Mouse (Mus musculus) hindbrain, embryonic 11.5 days (tissue): ENCODE results near the gene Mprip. TPM values are rescaled to one million over a fixed set of nuclear protein-coding genes. Genes with fewer than 3 reads are reported as not detected.

Experiments
- ATAC-seq: fragments of 200-750 bp; cut with Nextera tagmentation; 2 replicates; pipeline ENCODE4 v1.8.0; 2017; ENCODE audit warnings: mild to moderate bottlenecking, moderate TSS enrichment, moderate library complexity; ENCODE audit not compliant: low FRiP score
- DNase-seq: peaks from one replicate; pipeline ENCODE4 v3.0.0-alpha.2; 2015; ENCODE audit warnings: low spot score
- H3K27ac ChIP-seq: fragments of 300-500 bp; sonication (generic); 2 replicates; pipeline ENCODE4 v1.5.1; 2014; ENCODE audit warnings: mild to moderate bottlenecking, low read depth, low read length
- H3K27me3 ChIP-seq: fragments of 300-500 bp; sonication (generic); 2 replicates; pipeline ENCODE4 v1.6.1; 2014; ENCODE audit warnings: mild to moderate bottlenecking, low read length, moderate library complexity, mixed read lengths; ENCODE audit not compliant: control insufficient read depth, insufficient read depth
- H3K36me3 ChIP-seq: fragments of 300-500 bp; sonication (generic); 2 replicates; pipeline ENCODE4 v1.6.1; 2014; ENCODE audit warnings: mild to moderate bottlenecking, low read length, moderate library complexity, mixed read lengths; ENCODE audit not compliant: control insufficient read depth, insufficient read depth
- H3K4me1 ChIP-seq: fragments of 300-500 bp; sonication (generic); replicated peaks from 2 replicates; pipeline ENCODE4 v1.6.1; 2014; ENCODE audit warnings: low read length, mixed read lengths; ENCODE audit not compliant: control insufficient read depth, insufficient read depth
- H3K4me2 ChIP-seq: fragments of 300-500 bp; sonication (generic); replicated peaks from 2 replicates; pipeline ENCODE4 v1.6.1; 2014; ENCODE audit warnings: mild to moderate bottlenecking, low read depth, low read length
- H3K4me3 ChIP-seq: fragments of 300-500 bp; sonication (generic); 2 replicates; pipeline ENCODE4 v1.5.1; 2014; ENCODE audit warnings: low read depth, low read length
- H3K9ac ChIP-seq: fragments of 300-500 bp; sonication (generic); 2 replicates; pipeline ENCODE4 v1.6.1; 2014; ENCODE audit warnings: low read depth, low read length
- H3K9me3 ChIP-seq: fragments of 300-500 bp; sonication (generic); 2 replicates; pipeline ENCODE4 v1.6.1; 2016; ENCODE audit warnings: low read length; ENCODE audit not compliant: control insufficient read depth
- WGBS: fragments of 180-500 bp; shearing (Covaris S2); extraction: QIAGEN DNeasy Blood & Tissue Kit; methylation state at CpG from one replicate; pipeline ENCODE4 v1.1.7; 2014; 5-methylcytosine and 5-hydroxymethylcytosine counted together
- polyA plus RNA-seq: library from polyadenylated mRNA; unstranded; fragments of >200 nt; fragmentation: Nextera tagmentation; extraction: Ambion mirVana; gene quantifications from 2 replicates; pipeline ENCODE4 v1.2.1, GENCODE M21; 2014

Gene Mprip
- polyA plus RNA-seq, 1 experiment from 2014 or later: 49.7 TPM

DNA sequence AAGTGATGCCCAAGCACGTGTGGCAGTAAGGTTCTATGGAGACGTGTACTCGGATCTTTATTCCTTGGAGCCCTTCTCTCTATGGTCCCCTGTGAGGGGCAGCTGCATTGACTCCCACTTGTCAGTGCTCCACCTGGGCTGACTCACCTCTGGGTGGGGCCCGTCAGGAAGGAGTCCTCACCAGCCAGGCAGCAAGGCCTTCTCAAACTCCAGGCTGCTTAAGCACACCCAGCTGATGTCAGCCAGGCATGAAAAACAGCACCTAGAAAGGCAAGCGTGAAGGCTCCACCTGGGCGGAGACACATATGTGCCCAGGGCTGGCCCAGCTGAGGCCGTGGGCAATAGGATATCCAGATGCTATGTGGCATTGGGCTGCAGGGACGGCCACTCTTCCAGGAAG is 18.7 kb upstream of the Mprip start:
- H3K36me3 ChIP-seq: no peaks in the 10 kb centered on the region
- no peak overlapping the region for H3K4me3 ChIP-seq
- WGBS: 84% methylated on average over 8 of the region's 8 CpGs
- H3K9me3 ChIP-seq: no peaks in the 10 kb centered on the region
- no peak overlapping the region for H3K4me2 ChIP-seq
- H3K9ac ChIP-seq: no peak overlapping the region
- no peak for DNase-seq
- no peaks in the 10 kb centered on the region for H3K4me1 ChIP-seq
- ATAC-seq: no peak
- no peak overlapping the region for H3K27ac ChIP-seq
- no peaks in the 10 kb centered on the region for H3K27me3 ChIP-seq

- Histone ChIP-seq H3K9ac (no peak overlapping the region), H3K9me3 (no peaks in the 10 kb centered on the region), H3K36me3 (no peaks in the 10 kb centered on the region), H3K4me2 (no peak overlapping the region), H3K4me3 (no peak overlapping the region), H3K27me3 (no peaks in the 10 kb centered on the region), H3K27ac (no peak overlapping the region), H3K4me1 (no peaks in the 10 kb centered on the region)
- ATAC-seq: no peak
- no peak for DNase-seq
- 70% methylated on average over 7 of the region's 7 CpGs for WGBS
Observed at GRCm38 (mm10) chr11:59645036-59645435, 16.1 kb upstream of the Mprip start.

GRCm38 (mm10) chr11:59649058-59649457 is 12.0 kb upstream of the Mprip start:
- H3K4me2 ChIP-seq: no peak overlapping the region
- no peak overlapping the region for H3K27ac ChIP-seq
- H3K9ac ChIP-seq: no peak overlapping the region
- H3K4me3 ChIP-seq: no peak overlapping the region
- 80% methylated on average over 4 of the region's 4 CpGs for WGBS
- ATAC-seq (no peak), DNase-seq (no peak)
- no peaks in the 10 kb centered on the region for H3K9me3 ChIP-seq
- H3K36me3 ChIP-seq: no peaks in the 10 kb centered on the region
- H3K4me1 ChIP-seq: no peaks in the 10 kb centered on the region
- H3K27me3 ChIP-seq: no peaks in the 10 kb centered on the region

DNA sequence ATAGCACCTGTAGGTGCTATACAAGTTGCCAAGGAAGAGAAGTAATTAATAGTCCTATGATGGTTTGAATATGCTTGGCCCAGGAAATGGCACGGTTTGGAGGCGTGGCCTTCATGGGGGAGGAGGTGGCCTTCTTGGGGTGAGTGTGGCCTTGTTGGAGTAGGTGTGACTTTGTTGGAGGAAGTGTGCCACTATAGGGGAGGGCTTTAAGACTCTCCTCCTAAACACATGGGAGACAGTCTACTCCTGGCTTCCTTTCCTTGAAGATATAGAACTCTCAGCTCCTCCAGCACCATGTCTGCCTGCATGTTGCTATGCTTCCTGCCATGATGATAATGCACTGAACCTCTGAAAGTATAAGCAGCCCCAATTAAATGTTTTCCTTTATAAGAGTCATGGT is 8.1 kb upstream of the Mprip start:
- Histone ChIP-seq H3K9me3 (no peaks in the 10 kb centered on the region), H3K36me3 (no peaks in the 10 kb centered on the region), H3K27ac (no peak overlapping the region), H3K4me3 (no peak overlapping the region), H3K4me1 (no peaks in the 10 kb centered on the region), H3K27me3 (no peaks in the 10 kb centered on the region), H3K4me2 (no peak overlapping the region), H3K9ac (no peak overlapping the region)
- WGBS: 76% methylated on average over 2 of the region's 2 CpGs
- DNase-seq (no peak), ATAC-seq (no peak)

GRCm38 (mm10) chr11:59653547-59653946 is 7.6 kb upstream of the Mprip start:
- 97% methylated on average over 2 of the region's 2 CpGs for WGBS
- Histone ChIP-seq H3K4me2 (no peak overlapping the region), H3K27me3 (no peaks in the 10 kb centered on the region), H3K9me3 (no peaks in the 10 kb centered on the region), H3K36me3 (no peaks in the 10 kb centered on the region), H3K27ac (no peak overlapping the region), H3K4me1 (no peaks in the 10 kb centered on the region), H3K9ac (no peak overlapping the region), H3K4me3 (no peak overlapping the region)
- no peak for DNase-seq
- ATAC-seq: no peak

GRCm38 (mm10) chr11:59655337-59655736 is 5.8 kb upstream of the Mprip start:
- Histone ChIP-seq H3K9ac (no peak overlapping the region), H3K27ac (no peak overlapping the region), H3K27me3 (no peaks in the 10 kb centered on the region), H3K9me3 (no peaks in the 10 kb centered on the region), H3K4me1 (no peaks in the 10 kb centered on the region), H3K4me3 (no peak overlapping the region), H3K4me2 (no peak overlapping the region), H3K36me3 (no peaks in the 10 kb centered on the region)
- WGBS: 66% methylated on average over 5 of the region's 5 CpGs
- no peak for ATAC-seq
- DNase-seq: no peak

DNA sequence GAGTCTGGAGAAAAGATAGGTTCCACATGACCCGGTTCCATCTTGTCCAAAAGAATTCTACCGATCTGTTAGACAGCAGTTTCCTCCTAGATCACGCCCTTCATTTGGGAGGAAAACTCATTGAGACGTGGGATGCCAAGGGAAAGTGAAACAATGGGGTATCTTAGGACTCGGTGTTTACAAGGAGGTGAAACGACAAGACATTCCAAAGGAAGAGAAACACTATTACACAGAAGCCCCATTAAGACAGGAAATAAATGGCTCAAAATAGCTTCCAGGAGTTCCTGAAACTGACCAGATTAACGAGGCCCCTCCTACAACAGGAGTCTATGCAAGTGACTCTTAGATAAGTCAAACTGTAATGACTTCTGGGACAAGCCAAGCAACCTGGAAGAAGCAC is 5.1 kb upstream of the Mprip start:
- Histone ChIP-seq H3K27ac (no peak overlapping the region), H3K9ac (no peak overlapping the region), H3K36me3 (no peaks in the 10 kb centered on the region), H3K27me3 (no peaks in the 10 kb centered on the region), H3K4me3 (no peak overlapping the region), H3K9me3 (no peaks in the 10 kb centered on the region), H3K4me1 (no peaks in the 10 kb centered on the region), H3K4me2 (no peak overlapping the region)
- DNase-seq: no peak
- 81% methylated on average over 7 of the region's 7 CpGs for whole genome bisulfite sequencing
- ATAC-seq: no peak

DNA sequence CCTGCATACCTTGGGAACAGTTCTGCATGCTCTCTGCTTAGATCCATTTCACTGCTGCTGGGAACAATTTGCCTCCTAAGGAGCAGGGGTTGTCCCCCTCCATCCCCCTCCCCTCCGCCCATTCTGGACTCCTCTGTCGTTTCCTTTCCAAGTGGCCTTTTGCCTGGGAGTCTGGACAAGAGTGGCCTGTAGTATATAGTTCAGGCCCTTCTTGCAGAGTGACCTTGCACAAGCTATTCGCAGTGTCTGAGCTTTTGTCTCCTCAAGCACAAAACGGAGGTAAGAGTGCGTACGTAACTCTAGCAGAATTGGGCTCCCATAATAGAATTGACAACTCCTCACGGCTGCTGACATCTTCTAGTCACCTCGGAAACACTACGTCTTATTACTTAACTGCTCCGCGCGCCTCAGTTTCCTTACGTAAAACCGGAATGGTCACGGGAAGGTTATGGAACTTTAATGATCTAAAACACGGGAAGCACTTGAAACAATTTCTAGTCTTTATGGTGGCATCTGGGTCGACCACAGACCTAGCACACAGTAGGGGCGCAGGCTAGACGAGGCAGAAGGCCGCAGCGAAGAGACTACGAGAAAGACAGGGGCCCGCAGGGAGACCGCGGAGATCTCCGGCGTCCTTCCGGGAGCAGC is 620 bp downstream of the Mprip start:
- no peaks in the 10 kb centered on the region for H3K36me3 ChIP-seq
- H3K9me3 ChIP-seq: no peaks in the 10 kb centered on the region
- DNase-seq: no peak
- H3K9ac ChIP-seq: peak overlapping the region; percentile 81
- H3K27me3 ChIP-seq: no peaks in the 10 kb centered on the region
- WGBS: 2% methylated on average over 28 of the region's 28 CpGs
- H3K4me1 ChIP-seq: 0 out of 2 replicates have a peak, but pooled peaks cover 5% of the 10 kb centered on the region
- peak overlapping the region; percentile 72 for H3K4me3 ChIP-seq
- peak; percentile 38 for ATAC-seq
- peak overlapping the region; percentile 78; the same call in 1 of the 2 replicates for H3K27ac ChIP-seq
- peak overlapping the region; percentile 47 for H3K4me2 ChIP-seq

DNA sequence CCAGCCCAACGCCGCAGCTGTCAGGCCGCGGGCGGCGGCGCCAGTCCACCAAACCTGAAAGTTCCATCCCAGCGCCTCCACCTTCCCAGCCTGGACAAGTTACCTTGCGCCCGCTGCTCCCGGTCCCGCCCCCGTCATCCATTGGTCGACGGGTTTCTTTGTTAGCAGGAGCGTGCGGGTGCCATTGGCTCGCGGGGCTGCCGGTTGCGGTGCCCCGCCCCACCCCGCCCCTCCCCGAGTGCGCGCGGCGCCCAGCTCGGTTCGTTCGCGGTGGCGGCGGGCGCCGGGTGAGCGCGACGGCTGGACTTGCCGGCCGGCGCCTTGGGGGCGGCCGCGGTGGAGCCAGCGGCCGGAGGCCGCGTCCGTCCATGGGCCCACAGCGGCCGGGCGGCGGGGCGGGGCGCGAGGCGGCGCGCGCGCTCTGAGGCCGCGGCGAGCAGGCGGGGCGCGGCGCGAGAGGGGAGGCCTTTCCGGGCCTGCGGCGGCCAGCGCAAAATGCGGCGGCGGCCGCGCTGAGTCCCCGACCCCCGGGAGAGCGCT is 1.2 kb downstream of the Mprip start:
- WGBS: under 1% methylated on average over 36 of the region's 82 CpGs
- peak; percentile 97 for ATAC-seq
- H3K27me3 ChIP-seq: no peaks in the 10 kb centered on the region
- H3K4me2 ChIP-seq: peak overlapping the region; percentile 76
- no peaks in the 10 kb centered on the region for H3K9me3 ChIP-seq
- peak overlapping the region; percentile 72 for H3K4me3 ChIP-seq
- peak; percentile 94 for DNase-seq
- 0 out of 2 replicates have a peak, but pooled peaks cover 5% of the 10 kb centered on the region for H3K4me1 ChIP-seq
- H3K9ac ChIP-seq: peak overlapping the region; percentile 81
- no peaks in the 10 kb centered on the region for H3K36me3 ChIP-seq
- H3K27ac ChIP-seq: peak overlapping the region; percentile 78
